Mouse (Mus musculus): ENCODE data around the gene Apba3. TPM values are rescaled to one million over a fixed set of nuclear protein-coding genes. Genes with fewer than 3 reads are reported as not detected.

The Apba3 gene
- 133 and 217 TPM in 2 replicates for polyA plus RNA-seq (2012; rRNA removed; ENCODE audit: low replicate concordance)

GRCm38 (mm10) chr10:81266211-81267105 lies at the start of gene Apba3, which contains the start of gene Mrpl54:
TSS of gene Apba3 (plus strand) at chr10:81266960.
TSS of gene Mrpl54 (minus strand) at chr10:81266934.

DNA sequence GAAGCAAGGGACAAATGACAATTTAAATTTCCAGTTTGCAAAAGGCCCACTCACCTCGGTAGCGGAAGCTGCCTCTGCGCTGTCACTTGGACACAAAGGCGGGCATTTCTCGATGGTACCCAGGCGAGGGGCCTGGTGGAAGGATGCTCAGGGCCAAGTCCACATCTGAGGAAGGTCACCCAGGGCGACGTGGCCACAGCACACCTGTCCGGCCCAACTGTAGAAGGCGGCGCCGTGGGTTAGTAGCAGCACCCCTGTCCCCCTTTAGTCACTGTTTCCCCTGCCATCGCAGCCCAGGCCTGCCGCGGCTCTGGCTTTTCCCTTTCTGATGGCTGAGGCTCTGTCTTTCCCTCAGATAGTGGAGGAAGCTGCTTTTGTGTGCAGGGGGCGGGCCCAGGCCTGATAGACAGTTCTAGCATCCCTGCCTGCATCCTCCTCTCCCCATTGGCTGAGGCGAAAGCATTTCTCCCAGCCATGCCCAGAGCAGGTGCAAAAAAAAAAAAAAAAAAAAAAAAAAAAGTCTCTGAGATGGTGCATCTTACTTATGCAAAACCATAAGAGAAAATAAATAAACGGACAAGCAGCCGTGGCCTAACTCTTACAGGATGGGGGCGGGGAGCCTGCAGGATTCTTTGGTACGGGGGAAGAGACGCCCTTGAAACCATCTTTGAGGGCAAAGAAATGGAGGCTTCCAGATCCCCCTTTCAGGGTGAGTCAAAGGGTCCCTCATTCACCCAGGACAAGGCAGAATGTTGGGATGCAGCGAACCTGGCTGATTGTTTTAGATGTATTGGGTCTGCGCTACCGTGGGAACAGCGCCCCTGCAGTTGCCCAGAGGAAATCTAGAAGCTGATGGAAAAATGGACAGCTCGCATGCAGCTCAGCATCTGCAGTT lies 36.1 kb upstream of the Apba3 start, which contains the start of gene Atcay:
Atcay (minus strand) TSS at position 396 of the 895 bp plus-strand sequence.

DNA sequence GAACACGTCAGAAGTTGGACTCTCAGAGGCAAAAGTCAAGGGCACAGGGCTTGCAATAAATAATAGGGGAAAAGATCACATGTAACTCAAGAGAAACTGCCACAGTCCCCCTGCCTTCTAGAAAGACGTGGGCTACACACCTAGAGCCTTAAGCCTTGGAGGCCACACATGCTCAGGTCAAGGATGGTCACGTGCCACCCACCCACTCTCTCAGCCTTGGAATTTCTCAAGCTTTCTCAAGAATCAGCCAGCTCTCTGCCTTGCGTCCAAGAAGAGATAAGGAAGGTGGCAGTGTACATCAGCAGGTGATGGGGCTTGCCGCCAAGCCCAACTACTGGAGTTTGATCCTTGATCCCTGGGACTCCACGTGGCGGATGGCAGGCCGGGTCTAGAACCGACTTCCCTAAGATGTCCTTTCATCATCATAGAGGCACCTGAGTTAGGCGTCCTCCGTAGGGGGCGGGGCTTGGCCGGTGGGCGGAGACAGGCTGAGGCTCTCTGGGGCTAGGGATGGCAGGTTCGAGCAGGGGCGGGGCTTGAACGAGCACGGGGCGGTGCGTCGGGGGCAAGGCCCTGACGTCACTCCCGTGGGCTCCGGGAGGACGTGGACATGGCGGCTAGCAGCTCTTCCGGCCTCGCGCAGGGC lies 34.1 kb upstream of the Apba3 start, which contains the start of gene Zfr2:
Zfr2 (plus strand) TSS at position 576 of the 646 bp plus-strand sequence.

GRCm38 (mm10) chr10:81252424-81253419 lies 14.0 kb upstream of the Apba3 start, which contains the start of gene Matk:
TSS of gene Matk (plus strand) at chr10:81252935.

DNA sequence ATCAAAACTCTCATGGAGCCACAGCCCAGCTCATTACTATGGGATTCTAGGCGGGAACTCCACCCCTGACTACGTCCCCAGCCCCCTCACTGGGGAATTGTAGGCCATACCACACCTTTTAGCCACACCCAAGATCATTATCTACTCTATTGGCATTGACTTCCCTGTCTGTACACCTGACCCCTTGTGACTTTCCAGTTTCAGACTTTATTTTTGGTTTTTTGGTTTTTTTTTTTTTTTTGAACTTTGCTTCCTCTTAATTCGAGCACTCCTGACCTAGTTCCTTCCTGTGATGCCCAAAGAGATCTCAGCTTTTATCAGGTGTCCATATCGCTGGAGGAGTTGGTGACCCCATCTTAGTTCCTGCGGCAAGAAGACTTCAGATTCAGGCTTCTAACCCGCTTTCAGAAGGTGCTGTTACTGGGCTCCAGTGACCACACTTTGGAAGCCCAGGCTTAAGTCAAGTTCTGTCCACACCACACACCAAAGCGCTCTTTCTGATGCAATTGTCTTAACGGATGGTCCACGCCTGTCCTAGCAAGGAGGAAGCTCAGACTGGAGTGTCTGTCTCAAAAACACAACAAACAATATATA lies 24.8 kb downstream of the Apba3 start, which contains the start of gene Tjp3:
Tjp3 (minus strand) TSS at position 71 of the 594 bp plus-strand sequence.

GRCm38 (mm10) chr10:81292554-81293333 lies 26.0 kb downstream of the Apba3 start, which contains the start of gene Pip5k1c:
TSS of gene Pip5k1c (plus strand) at chr10:81292963.

GRCm38 (mm10) chr10:81320550-81321347 lies 54.0 kb downstream of the Apba3 start, which contains the start of gene Cactin:
TSS of gene Cactin (plus strand) at chr10:81321103.

Other genes with a start within 250 kb of the Apba3 start
- 0.29 and 0.68 TPM in 2 replicates for gene Diras1, start 241.3 kb upstream of the Apba3 start, polyA plus RNA-seq (2012; rRNA removed; ENCODE audit: low replicate concordance)
- 26.2 and 32.8 TPM in 2 replicates for gene Slc39a3, start 229.5 kb upstream of the Apba3 start, polyA plus RNA-seq (2012; rRNA removed; ENCODE audit: low replicate concordance)
- gene Sgta, start 206.8 kb upstream of the Apba3 start, polyA plus RNA-seq (2012; rRNA removed; ENCODE audit: low replicate concordance), result 180 and 258 TPM in 2 replicates
- 29.1 and 33.7 TPM in 2 replicates for gene Thop1, start 196.9 kb upstream of the Apba3 start, polyA plus RNA-seq (2012; rRNA removed; ENCODE audit: low replicate concordance)
- 262 and 513 TPM in 2 replicates for gene Creb3l3, start 168.1 kb upstream of the Apba3 start, polyA plus RNA-seq (2012; rRNA removed; ENCODE audit: low replicate concordance)
- gene Map2k2, start 161.0 kb upstream of the Apba3 start, polyA plus RNA-seq (2012; rRNA removed; ENCODE audit: low replicate concordance), result 600 and 1,069 TPM in 2 replicates
- 88.4 and 143 TPM in 2 replicates for gene Zbtb7a, start 131.7 kb upstream of the Apba3 start, polyA plus RNA-seq (2012; rRNA removed; ENCODE audit: low replicate concordance)
- 37.3 and 44.2 TPM in 2 replicates for gene Pias4, start 99.0 kb upstream of the Apba3 start, polyA plus RNA-seq (2012; rRNA removed; ENCODE audit: low replicate concordance)
- 846 and 1,140 TPM in 2 replicates for gene Eef2, start 90.3 kb upstream of the Apba3 start, polyA plus RNA-seq (2012; rRNA removed; ENCODE audit: low replicate concordance)
- gene Dapk3, start 84.0 kb upstream of the Apba3 start, polyA plus RNA-seq (2012; rRNA removed; ENCODE audit: low replicate concordance), result 72.2 and 244 TPM in 2 replicates
- not detected in 2 replicates for gene 4930442H23Rik, start 83.1 kb upstream of the Apba3 start, polyA plus RNA-seq (2012; rRNA removed; ENCODE audit: low replicate concordance)
- not detected in 2 replicates for gene Nmrk2, start 64.9 kb upstream of the Apba3 start, polyA plus RNA-seq (2012; rRNA removed; ENCODE audit: low replicate concordance)
- 0.55 and 0.60 TPM in 2 replicates for gene Atcay, start 36.1 kb upstream of the Apba3 start, polyA plus RNA-seq (2012; rRNA removed; ENCODE audit: low replicate concordance)
- gene Zfr2, start 33.8 kb upstream of the Apba3 start, polyA plus RNA-seq (2012; rRNA removed; ENCODE audit: low replicate concordance), result 9.4 and 11.0 TPM in 2 replicates
- gene Matk, start 14.0 kb upstream of the Apba3 start, polyA plus RNA-seq (2012; rRNA removed; ENCODE audit: low replicate concordance), result 6.3 and 7.7 TPM in 2 replicates
- gene Mrpl54, start within 50 bp of the Apba3 start, polyA plus RNA-seq (2012; rRNA removed; ENCODE audit: low replicate concordance), result 168 and 195 TPM in 2 replicates
- 181 and 192 TPM in 2 replicates for gene Tjp3, start 24.6 kb downstream of the Apba3 start, polyA plus RNA-seq (2012; rRNA removed; ENCODE audit: low replicate concordance)
- 40.1 and 52.6 TPM in 2 replicates for gene Pip5k1c, start 26.0 kb downstream of the Apba3 start, polyA plus RNA-seq (2012; rRNA removed; ENCODE audit: low replicate concordance)
- 18.0 and 21.0 TPM in 2 replicates for gene Cactin, start 54.1 kb downstream of the Apba3 start, polyA plus RNA-seq (2012; rRNA removed; ENCODE audit: low replicate concordance)
- 10.9 and 12.5 TPM in 2 replicates for gene Tbxa2r, start 61.8 kb downstream of the Apba3 start, polyA plus RNA-seq (2012; rRNA removed; ENCODE audit: low replicate concordance)
- 1.3 and 1.4 TPM in 2 replicates for gene Gipc3, start 76.3 kb downstream of the Apba3 start, polyA plus RNA-seq (2012; rRNA removed; ENCODE audit: low replicate concordance)
- 221 and 244 TPM in 2 replicates for gene Hmg20b, start 83.5 kb downstream of the Apba3 start, polyA plus RNA-seq (2012; rRNA removed; ENCODE audit: low replicate concordance)
- gene Mfsd12, start 90.5 kb downstream of the Apba3 start, polyA plus RNA-seq (2012; rRNA removed; ENCODE audit: low replicate concordance), result 14.7 and 31.5 TPM in 2 replicates
- gene 4930404N11Rik, start 98.9 kb downstream of the Apba3 start, polyA plus RNA-seq (2012; rRNA removed; ENCODE audit: low replicate concordance), result 9.2 and 36.1 TPM in 2 replicates
- 85.3 and 131 TPM in 2 replicates for gene Fzr1, start 111.6 kb downstream of the Apba3 start, polyA plus RNA-seq (2012; rRNA removed; ENCODE audit: low replicate concordance)
- gene Dohh, start 117.5 kb downstream of the Apba3 start, polyA plus RNA-seq (2012; rRNA removed; ENCODE audit: low replicate concordance), result 83.2 and 110 TPM in 2 replicates
- gene Gm48551, start 117.5 kb downstream of the Apba3 start, polyA plus RNA-seq (2012; rRNA removed; ENCODE audit: low replicate concordance), result 1.3 and 3.5 TPM in 2 replicates
- 4.4 and 4.7 TPM in 2 replicates for gene Gm48552, start 122.0 kb downstream of the Apba3 start, polyA plus RNA-seq (2012; rRNA removed; ENCODE audit: low replicate concordance)
- gene Smim24, start 126.1 kb downstream of the Apba3 start, polyA plus RNA-seq (2012; rRNA removed; ENCODE audit: low replicate concordance), result 6,225 and 12,735 TPM in 2 replicates
- 14.0 and 23.5 TPM in 2 replicates for gene Nfic, start 188.7 kb downstream of the Apba3 start, polyA plus RNA-seq (2012; rRNA removed; ENCODE audit: low replicate concordance)
- 3.8 and 8.4 TPM in 2 replicates for gene Celf5, start 215.7 kb downstream of the Apba3 start, polyA plus RNA-seq (2012; rRNA removed; ENCODE audit: low replicate concordance)
- 449 and 530 TPM in 2 replicates for gene Ncln, start 229.4 kb downstream of the Apba3 start, polyA plus RNA-seq (2012; rRNA removed; ENCODE audit: low replicate concordance)
- 1.6 and 4.8 TPM in 2 replicates for gene S1pr4, start 233.2 kb downstream of the Apba3 start, polyA plus RNA-seq (2012; rRNA removed; ENCODE audit: low replicate concordance)